Mouse (Mus musculus) lung, embryonic 14.5 days (tissue): Measurements from ENCODE around the gene Gsap. TPM values are rescaled to one million over a fixed set of nuclear protein-coding genes. Genes with fewer than 3 reads are reported as not detected.
A peak's percentile ranks its signal among the peaks of the same experiment; 100 is the strongest.

Experiments used
- ATAC-seq: fragments of 200-750 bp; cut with Nextera tagmentation; 2 replicates; pipeline ENCODE4 v1.8.0; 2017; ENCODE audit warnings: mild to moderate bottlenecking, moderate TSS enrichment, moderate library complexity; ENCODE audit not compliant: insufficient read depth
- DNase-seq: peaks from one replicate; pipeline ENCODE4 v3.0.0-alpha.2; 2015
- H3K27ac ChIP-seq: fragments of 300-500 bp; sonication (generic); 2 replicates; pipeline ENCODE4 v1.5.1; 2014; ENCODE audit warnings: low read depth, mild to moderate bottlenecking, moderate library complexity
- H3K27me3 ChIP-seq: fragments of 300-500 bp; sonication (generic); 2 replicates; pipeline ENCODE4 v1.6.1; 2014; ENCODE audit warnings: low read length, control low read depth; ENCODE audit not compliant: insufficient read depth
- H3K36me3 ChIP-seq: fragments of 300-500 bp; sonication (generic); 2 replicates; pipeline ENCODE4 v1.6.1; 2014; ENCODE audit warnings: control low read depth; ENCODE audit not compliant: insufficient read depth
- H3K4me1 ChIP-seq: fragments of 300-500 bp; sonication (generic); 2 replicates; pipeline ENCODE4 v1.6.1; 2014; ENCODE audit warnings: antibody characterized with exemption, control low read depth; ENCODE audit not compliant: insufficient read depth
- H3K4me2 ChIP-seq: fragments of 300-500 bp; sonication (generic); 2 replicates; pipeline ENCODE4 v1.6.1; 2014; ENCODE audit warnings: mild to moderate bottlenecking
- H3K4me3 ChIP-seq: fragments of 300-500 bp; sonication (generic); 2 replicates; pipeline ENCODE4 v1.5.1; 2014; ENCODE audit warnings: low read depth, low read length
- H3K9ac ChIP-seq: fragments of 300-500 bp; sonication (generic); 2 replicates; pipeline ENCODE4 v1.6.1; 2014
- H3K9me3 ChIP-seq: fragments of 300-500 bp; sonication (generic); 2 replicates; pipeline ENCODE4 v1.6.1; 2016; ENCODE audit warnings: low read depth, low read length, control low read depth
- CTCF ChIP-seq: IDR thresholded peaks from 2 replicates; pipeline ENCODE4 v1.5.1; 2016; ENCODE audit warnings: antibody characterized with exemption, low read depth
- WGBS: fragments of 180-500 bp; shearing (Covaris S2); extraction: QIAGEN DNeasy Blood & Tissue Kit; methylation state at CpG from one replicate; pipeline ENCODE4 v1.1.7; 2014; 5-methylcytosine and 5-hydroxymethylcytosine counted together
- polyA plus RNA-seq: library from polyadenylated mRNA; unstranded; fragments of >200 nt; fragmentation: Nextera tagmentation; extraction: Ambion mirVana; gene quantifications from 2 replicates; pipeline ENCODE4 v1.2.1, GENCODE M21; 2014

Gene Gsap
- polyA plus RNA-seq, 1 experiment from 2014 or later, result 2.0 TPM

- 71% methylated on average over 3 of the region's 3 CpGs for WGBS
These were observed 16.7 kb upstream of the Gsap start for GRCm38 (mm10) chr5:21169346-21169745.

GRCm38 (mm10) chr5:21169877-21170276, 16.2 kb upstream of the Gsap start:
- Histone ChIP-seq H3K4me2 (no peak overlapping the region), H3K9ac (no peak overlapping the region), H3K4me3 (no peak overlapping the region), H3K27me3 (no peaks in the 10 kb centered on the region), H3K27ac (no peak overlapping the region), H3K36me3 (no peaks in the 10 kb centered on the region), H3K4me1 (no peaks in the 10 kb centered on the region), H3K9me3 (no peaks in the 10 kb centered on the region)
- ATAC-seq (no peak), DNase-seq (no peak)
- no peak for TF ChIP-seq CTCF
- 88% methylated on average over 1 of the region's 1 CpGs for WGBS

More at GRCm38 (mm10) chr5:21169346-21169745, 16.7 kb upstream of the Gsap start:
- ATAC-seq (no peak), DNase-seq (no peak)
- H3K9ac ChIP-seq, result no peak overlapping the region
- no peaks in the 10 kb centered on the region for H3K9me3 ChIP-seq
- no peak overlapping the region for H3K27ac ChIP-seq
- no peaks in the 10 kb centered on the region for H3K4me1 ChIP-seq
- no peak overlapping the region for H3K4me2 ChIP-seq
- H3K27me3 ChIP-seq, result no peaks in the 10 kb centered on the region
- no peak overlapping the region for H3K4me3 ChIP-seq
- H3K36me3 ChIP-seq, result no peaks in the 10 kb centered on the region
- no peak for TF ChIP-seq CTCF

GRCm38 (mm10) chr5:21170440-21170839, 15.6 kb upstream of the Gsap start:
- no peaks in the 10 kb centered on the region; the same call in 1 of the 2 replicates for H3K4me1 ChIP-seq
- H3K27me3 ChIP-seq, result no peaks in the 10 kb centered on the region
- 42% methylated on average over 4 of the region's 4 CpGs for WGBS
- no peaks in the 10 kb centered on the region for H3K9me3 ChIP-seq
- no peak overlapping the region for H3K4me3 ChIP-seq
- ATAC-seq (peak; percentile 56; the same call in 1 of the 2 replicates), DNase-seq (peak; percentile 17)
- no peak for TF ChIP-seq CTCF
- H3K4me2 ChIP-seq, result no peak overlapping the region
- H3K36me3 ChIP-seq, result no peaks in the 10 kb centered on the region
- H3K9ac ChIP-seq, result no peak overlapping the region
- peak overlapping the region; percentile 16; the same call in 1 of the 2 replicates for H3K27ac ChIP-seq

DNA sequence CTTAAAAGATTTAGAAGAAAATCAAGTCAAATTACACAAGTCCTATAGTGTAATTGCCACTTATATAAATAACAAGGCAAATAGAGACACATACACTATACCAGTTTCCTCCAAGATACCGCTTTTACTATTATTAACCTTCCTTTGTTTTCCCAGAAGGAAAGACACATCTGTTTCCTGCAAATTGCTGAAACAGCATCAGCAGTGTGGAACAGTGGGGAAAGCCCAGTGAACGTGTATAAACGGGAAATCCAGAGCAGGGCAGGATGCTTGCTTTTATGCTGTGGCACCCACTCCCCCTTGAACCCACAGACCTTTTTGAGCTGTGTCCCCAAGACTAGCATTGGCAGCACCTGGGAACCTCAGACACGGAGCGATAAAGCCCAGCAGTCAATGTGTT, 15.2 kb upstream of the Gsap start:
- Histone ChIP-seq H3K9ac (no peak overlapping the region), H3K4me3 (no peak overlapping the region), H3K9me3 (no peaks in the 10 kb centered on the region), H3K27me3 (no peaks in the 10 kb centered on the region), H3K4me1 (no peaks in the 10 kb centered on the region; the same call in none of the 2 replicates), H3K36me3 (no peaks in the 10 kb centered on the region), H3K27ac (peak overlapping the region; percentile 48; the same call in 1 of the 2 replicates), H3K4me2 (no peak overlapping the region)
- TF ChIP-seq CTCF, result no peak
- 0 out of 2 replicates have a peak, but pooled peaks have one; percentile 33 for ATAC-seq
- peak; percentile 46 for DNase-seq
- whole genome bisulfite sequencing, result 61% methylated on average over 5 of the region's 5 CpGs

DNA sequence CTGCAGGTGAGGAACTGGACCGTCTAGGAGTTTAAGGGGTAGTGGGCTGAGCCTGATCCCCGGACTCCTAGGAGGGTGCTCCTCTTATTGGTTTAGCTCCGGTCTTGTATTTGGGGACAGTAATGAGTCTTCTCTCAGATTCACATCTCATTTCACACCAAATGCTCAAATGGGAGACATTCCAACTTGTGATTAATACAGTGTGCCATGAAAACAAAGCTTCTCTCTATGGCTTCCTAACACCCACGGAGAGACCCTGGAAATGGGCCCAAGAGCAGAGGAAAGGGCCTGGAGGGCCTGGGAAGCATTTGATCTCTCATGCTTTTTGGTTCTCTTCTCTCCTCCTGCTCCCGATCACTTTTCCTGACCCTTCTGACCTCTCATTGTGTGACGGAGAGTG, 14.7 kb upstream of the Gsap start:
- no peak for TF ChIP-seq CTCF
- Histone ChIP-seq H3K4me3 (no peak overlapping the region), H3K4me1 (no peaks in the 10 kb centered on the region; the same call in none of the 2 replicates), H3K27ac (peak overlapping the region; percentile 48; the same call in 1 of the 2 replicates), H3K4me2 (no peak overlapping the region), H3K36me3 (no peaks in the 10 kb centered on the region), H3K27me3 (no peaks in the 10 kb centered on the region), H3K9ac (no peak overlapping the region), H3K9me3 (no peaks in the 10 kb centered on the region)
- no peak for DNase-seq
- 60% methylated on average over 6 of the region's 6 CpGs for WGBS
- no peak for ATAC-seq

DNA sequence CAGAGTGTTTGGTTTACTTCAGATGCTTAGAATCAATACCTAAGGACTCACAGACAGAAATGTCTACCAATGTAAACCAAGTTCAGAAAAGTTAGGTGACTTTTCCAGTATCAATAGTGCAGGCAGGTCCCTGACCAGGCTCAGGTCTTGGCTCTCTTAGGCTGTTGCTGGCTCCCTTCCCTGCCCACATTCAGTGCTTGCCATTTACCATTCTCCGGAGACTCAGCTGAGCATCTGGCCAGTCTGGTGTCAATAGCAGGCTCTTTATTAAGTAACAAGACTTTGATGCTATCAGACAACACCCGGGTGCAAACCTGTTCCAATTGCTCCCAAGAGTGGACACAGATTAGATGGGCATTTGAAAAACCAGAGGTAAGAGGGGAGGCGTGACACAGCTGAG, 13.7 kb upstream of the Gsap start:
- TF ChIP-seq CTCF, result no peak
- Histone ChIP-seq H3K9ac (no peak overlapping the region), H3K27ac (no peak overlapping the region), H3K4me2 (no peak overlapping the region), H3K4me1 (no peaks in the 10 kb centered on the region; the same call in none of the 2 replicates), H3K36me3 (no peaks in the 10 kb centered on the region), H3K4me3 (no peak overlapping the region), H3K9me3 (no peaks in the 10 kb centered on the region), H3K27me3 (no peaks in the 10 kb centered on the region)
- no peak for ATAC-seq
- 87% methylated on average over 3 of the region's 3 CpGs for WGBS
- no peak for DNase-seq

GRCm38 (mm10) chr5:21175132-21176112, 10.6 kb upstream of the Gsap start:
- TF ChIP-seq CTCF, result no peak
- Histone ChIP-seq H3K27ac (no peak overlapping the region), H3K4me1 (no peaks in the 10 kb centered on the region; the same call in none of the 2 replicates), H3K4me3 (no peak overlapping the region), H3K36me3 (no peaks in the 10 kb centered on the region), H3K9me3 (peaks cover 4% of the 10 kb centered on the region; the same call in 1 of the 2 replicates), H3K27me3 (no peaks in the 10 kb centered on the region), H3K4me2 (no peak overlapping the region), H3K9ac (no peak overlapping the region)
- DNase-seq (peak; percentile 17), ATAC-seq (no peak)
- WGBS, result 41% methylated on average over 9 of the region's 9 CpGs
